ENCODE assay signal across 10 mouse cellular contexts in genomic region chr11:106967630-106968029, GRCm38 (mm10). TPM values are rescaled to one million over a fixed set of nuclear protein-coding genes. Genes with fewer than 3 reads are reported as not detected.
DNase-seq lines count a peak whose midpoint lies in the region; ATAC-seq lines count a peak whose summit lies in the region.
"Had no signal": no experiment of that assay in that cellular context is flagged by ENCODE, and none has a peak within 500 bp of the region (broad histone marks: within the 10 kb centered on the region; RNA-seq: fewer than 3 reads in every experiment).

No protein-coding gene starts in this region.

- H3K4me2 ChIP-seq in kidney, embryonic 16.5 days (replicated peaks; ENCODE audit: low read depth, low read length) = no peak overlapping the region

- WGBS in kidney, embryonic 16.5 days = 49% methylated on average over 10 of the region's 10 CpGs

- no peak overlapping the region for H3K9ac ChIP-seq in kidney, embryonic 16.5 days (replicated peaks; ENCODE audit: low read length)

- no peaks in the 10 kb centered on the region for H3K27me3 ChIP-seq in kidney, embryonic 16.5 days (ENCODE audit: insufficient read depth, low read length)

- no peak for ATAC-seq in kidney, embryonic 16.5 days (ENCODE audit: low FRiP score, low TSS enrichment)
- no peak for ATAC-seq in CD4-positive, CD25-positive, alpha-beta regulatory T cell, adult 4 months
- ATAC-seq: intestine, postnatal 0 days had no signal

- H3K9me3 ChIP-seq in kidney, embryonic 16.5 days (ENCODE audit: low read length) = no peaks in the 10 kb centered on the region

- DNase-seq in fibroblast of lung, adult 2 months (ENCODE audit: low read depth) = peak; percentile 93
- DNase-seq in heart, adult 9 months (ENCODE audit: low spot score in 2 of 2) = peak; percentile 77 to 79
- peak; percentile 66 for DNase-seq in lung, postnatal 14 days
- DNase-seq in B cell, adult 2 months = no peak
- no peak for DNase-seq in spleen, postnatal 14 days (ENCODE audit: low spot score in 2 of 2)
- DNase-seq in MN1 (ENCODE audit: low spot score) = no peak
- DNase-seq: midbrain, embryonic 14.5 days had no signal

- H3K27ac ChIP-seq in kidney, embryonic 16.5 days (ENCODE audit: low read length) = peak overlapping the region; percentile 64

- no peaks in the 10 kb centered on the region for H3K36me3 ChIP-seq in kidney, embryonic 16.5 days (ENCODE audit: insufficient read depth, low read length)

- 0 out of 2 replicates have a peak, but pooled peaks cover 6% of the 10 kb centered on the region for H3K4me1 ChIP-seq in kidney, embryonic 16.5 days (ENCODE audit: insufficient read depth, low read length)

- H3K4me3 ChIP-seq in kidney, embryonic 16.5 days (ENCODE audit: low read length) = no peak overlapping the region

RNA-seq across cellular contexts. Expression of gene Kpna2, which starts 31.7 kb away (rescaled TPM):
- polyA plus RNA-seq in kidney, embryonic 16.5 days (2015; fragmentation: Nextera tagmentation; extraction: Ambion mirVana) = 353 and 411 TPM in 2 replicates
- polyA plus RNA-seq in CD4-positive, CD25-positive, alpha-beta regulatory T cell, adult 4 months (2017; shearing (Covaris generic)) = 100 to 1,000 TPM; 115 to 134 TPM

RNA-seq across cellular contexts. Expression of gene Smurf2, which starts 47.1 kb away (rescaled TPM):
- 11.9 and 13.7 TPM in 2 replicates for polyA plus RNA-seq in kidney, embryonic 16.5 days (2015; fragmentation: Nextera tagmentation; extraction: Ambion mirVana)
- 10 to 100 TPM; 12.2 to 16.1 TPM for polyA plus RNA-seq in CD4-positive, CD25-positive, alpha-beta regulatory T cell, adult 4 months (2017; shearing (Covaris generic))

RNA-seq across cellular contexts. Expression of gene 1810010H24Rik, which starts 57.9 kb away (rescaled TPM):
- 1.4 and 1.8 TPM in 2 replicates for polyA plus RNA-seq in kidney, embryonic 16.5 days (2015; fragmentation: Nextera tagmentation; extraction: Ambion mirVana)
- 1 to 10 TPM; 1.4 to 1.5 TPM for polyA plus RNA-seq in CD4-positive, CD25-positive, alpha-beta regulatory T cell, adult 4 months (2017; shearing (Covaris generic))

Comparison
In these comparisons a context has a peak if more than half of its experiments do, and no peak if none do; other contexts are left out.
1. DNase-seq: peak in fibroblast of lung, adult 2 months (single experiment), heart, adult 9 months (2 of 2) and lung, postnatal 14 days (single experiment); none in B cell, adult 2 months (0 of 2), spleen, postnatal 14 days (0 of 2) and MN1 (single experiment).